Mouse (Mus musculus) hindbrain, embryonic 12.5 days (tissue): ENCODE results near the gene Sdc4. TPM values are rescaled to one million over a fixed set of nuclear protein-coding genes. Genes with fewer than 3 reads are reported as not detected.

Source experiments
- ATAC-seq: fragments of 200-750 bp; cut with Nextera tagmentation; 2 replicates; pipeline ENCODE4 v1.8.0; 2017; ENCODE audit warnings: moderate TSS enrichment; ENCODE audit not compliant: low FRiP score
- H3K27ac ChIP-seq: fragments of 300-500 bp; sonication (generic); 2 replicates; pipeline ENCODE4 v1.5.1; 2016; ENCODE audit warnings: mild to moderate bottlenecking
- H3K27me3 ChIP-seq: fragments of 300-500 bp; sonication (generic); 2 replicates; pipeline ENCODE4 v1.6.1; 2016; ENCODE audit warnings: mild to moderate bottlenecking
- H3K36me3 ChIP-seq: fragments of 300-500 bp; sonication (generic); 2 replicates; pipeline ENCODE4 v1.6.1; 2016; ENCODE audit warnings: mild to moderate bottlenecking
- H3K4me1 ChIP-seq: fragments of 300-500 bp; sonication (generic); 2 replicates; pipeline ENCODE4 v1.6.1; 2016
- H3K4me2 ChIP-seq: fragments of 300-500 bp; sonication (generic); replicated peaks from 2 replicates; pipeline ENCODE4 v1.6.1; 2016; ENCODE audit warnings: mild to moderate bottlenecking
- H3K4me3 ChIP-seq: fragments of 300-500 bp; sonication (generic); 2 replicates; pipeline ENCODE4 v1.5.1; 2016; ENCODE audit warnings: mild to moderate bottlenecking
- H3K9ac ChIP-seq: fragments of 300-500 bp; sonication (generic); 2 replicates; pipeline ENCODE4 v1.6.1; 2016; ENCODE audit warnings: mild to moderate bottlenecking, moderate library complexity
- H3K9me3 ChIP-seq: fragments of 300-500 bp; sonication (generic); replicated peaks from 2 replicates; pipeline ENCODE4 v1.6.1; 2016; ENCODE audit warnings: mild to moderate bottlenecking
- WGBS: fragments of 180-500 bp; shearing (Covaris S2); methylation state at CpG from one replicate; pipeline ENCODE4 v1.1.7; 2016; 5-methylcytosine and 5-hydroxymethylcytosine counted together
- polyA plus RNA-seq: library from polyadenylated mRNA; unstranded; fragments of >200 nt; fragmentation: Nextera tagmentation; extraction: Ambion mirVana; gene quantifications from 2 replicates; pipeline ENCODE4 v1.2.1, GENCODE M21; 2016

Sdc4 gene
- polyA plus RNA-seq, 1 experiment from 2014 or later = 18.8 TPM

DNA sequence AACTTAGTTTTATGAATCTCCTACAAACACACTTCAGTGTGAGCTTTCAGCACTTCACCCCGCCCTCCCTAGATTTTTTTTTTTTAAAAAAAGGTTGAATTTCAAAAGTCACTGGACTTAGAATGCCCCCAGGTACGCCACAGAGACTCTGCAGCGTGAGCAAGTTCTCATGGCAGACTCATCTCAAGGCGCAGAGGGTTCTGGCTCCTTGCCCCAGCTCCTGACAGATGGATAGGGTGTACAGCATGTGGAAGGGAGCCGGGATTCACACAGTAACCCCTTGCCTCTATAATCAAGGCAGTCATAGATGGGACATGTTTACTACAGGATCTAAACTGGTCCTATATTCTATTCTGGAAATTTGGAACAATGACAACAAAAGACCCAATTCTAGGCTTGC is 18.3 kb downstream of the Sdc4 start:
- Histone ChIP-seq H3K4me3 (no peak overlapping the region), H3K9ac (no peak overlapping the region), H3K4me2 (no peak overlapping the region), H3K36me3 (no peaks in the 10 kb centered on the region), H3K4me1 (0 out of 2 replicates have a peak, but pooled peaks cover 2% of the 10 kb centered on the region), H3K27me3 (peaks cover 7% of the 10 kb centered on the region), H3K27ac (no peak overlapping the region), H3K9me3 (no peaks in the 10 kb centered on the region)
- WGBS = 89% methylated on average over 5 of the region's 5 CpGs
- no peak for ATAC-seq

DNA sequence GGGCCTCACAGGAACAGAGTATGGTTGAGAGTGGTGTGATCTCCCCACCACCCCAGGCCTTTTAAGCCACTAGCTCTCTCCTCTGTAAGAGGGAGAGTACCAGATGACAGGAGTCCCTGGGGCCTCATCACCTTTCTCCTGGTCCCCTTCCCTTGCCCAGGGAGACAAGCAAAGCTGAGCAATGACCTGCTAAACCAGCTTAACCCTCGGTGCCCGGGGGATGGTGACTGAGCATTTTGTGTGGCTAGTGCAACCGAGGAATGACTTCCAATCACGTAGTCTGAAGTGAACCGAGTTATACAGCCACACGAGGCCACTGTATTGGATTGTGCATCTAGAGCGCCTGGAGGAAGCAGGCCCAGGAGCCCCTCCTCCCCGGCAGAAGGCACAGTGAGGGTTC is 19.3 kb downstream of the Sdc4 start:
- 90% methylated on average over 8 of the region's 8 CpGs for WGBS
- H3K4me2 ChIP-seq = no peak overlapping the region
- no peak overlapping the region for H3K4me3 ChIP-seq
- no peaks in the 10 kb centered on the region for H3K9me3 ChIP-seq
- H3K36me3 ChIP-seq = no peaks in the 10 kb centered on the region
- H3K27ac ChIP-seq = no peak overlapping the region
- H3K27me3 ChIP-seq = peaks cover under 1% of the 10 kb centered on the region; the same call in 1 of the 2 replicates
- no peak overlapping the region for H3K9ac ChIP-seq
- H3K4me1 ChIP-seq = 0 out of 2 replicates have a peak, but pooled peaks cover 2% of the 10 kb centered on the region
- no peak for ATAC-seq

- 87% methylated on average over 11 of the region's 11 CpGs for WGBS
- H3K27ac ChIP-seq = no peak overlapping the region
- peaks cover 2% of the 10 kb centered on the region; the same call in 1 of the 2 replicates for H3K27me3 ChIP-seq
- ATAC-seq = no peak
- no peak overlapping the region for H3K4me2 ChIP-seq
- H3K9ac ChIP-seq = no peak overlapping the region
- H3K9me3 ChIP-seq = no peaks in the 10 kb centered on the region
- H3K36me3 ChIP-seq = no peaks in the 10 kb centered on the region
- H3K4me1 ChIP-seq = no peaks in the 10 kb centered on the region
- H3K4me3 ChIP-seq = no peak overlapping the region
These were observed 20.2 kb downstream of the Sdc4 start for GRCm38 (mm10) chr2:164423464-164423863.

- H3K27ac ChIP-seq = no peak overlapping the region
- no peak overlapping the region for H3K9ac ChIP-seq
- H3K36me3 ChIP-seq = no peaks in the 10 kb centered on the region
- no peak overlapping the region for H3K4me2 ChIP-seq
- no peak overlapping the region for H3K4me3 ChIP-seq
- no peaks in the 10 kb centered on the region for H3K9me3 ChIP-seq
- H3K27me3 ChIP-seq = peaks cover 2% of the 10 kb centered on the region; the same call in 1 of the 2 replicates
- no peaks in the 10 kb centered on the region for H3K4me1 ChIP-seq
- ATAC-seq = no peak
- 88% methylated on average over 15 of the region's 15 CpGs for WGBS
These were observed 20.9 kb downstream of the Sdc4 start for GRCm38 (mm10) chr2:164422675-164423393.

DNA sequence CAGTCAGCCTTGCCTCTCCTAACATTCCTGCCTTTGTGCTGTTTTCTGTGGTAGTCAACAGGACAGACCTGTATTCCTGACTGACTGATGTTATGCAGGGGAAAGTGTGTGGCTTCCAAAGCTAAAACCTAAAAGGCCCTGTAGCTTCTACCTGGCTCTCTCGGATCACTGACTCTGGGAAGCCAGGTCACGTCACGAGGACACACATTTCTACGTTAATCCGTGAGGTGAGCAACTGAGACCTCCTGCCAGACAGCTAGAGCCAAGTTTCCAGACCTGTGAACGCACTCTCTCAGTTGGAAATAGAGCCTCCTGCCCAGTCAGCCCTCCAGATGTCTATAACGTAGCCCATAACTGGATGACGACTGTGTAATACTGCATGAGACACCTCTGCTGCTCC is 21.7 kb downstream of the Sdc4 start:
- WGBS = 87% methylated on average over 8 of the region's 8 CpGs
- Histone ChIP-seq H3K4me2 (no peak overlapping the region), H3K27ac (no peak overlapping the region), H3K4me1 (no peaks in the 10 kb centered on the region), H3K9me3 (no peaks in the 10 kb centered on the region), H3K9ac (no peak overlapping the region), H3K4me3 (no peak overlapping the region), H3K36me3 (no peaks in the 10 kb centered on the region), H3K27me3 (peaks cover 2% of the 10 kb centered on the region; the same call in 1 of the 2 replicates)
- ATAC-seq = no peak

GRCm38 (mm10) chr2:164421306-164421705 is 22.4 kb downstream of the Sdc4 start:
- WGBS = 91% methylated on average over 7 of the region's 7 CpGs
- Histone ChIP-seq H3K27me3 (peaks cover 2% of the 10 kb centered on the region; the same call in 1 of the 2 replicates), H3K4me3 (no peak overlapping the region)

DNA sequence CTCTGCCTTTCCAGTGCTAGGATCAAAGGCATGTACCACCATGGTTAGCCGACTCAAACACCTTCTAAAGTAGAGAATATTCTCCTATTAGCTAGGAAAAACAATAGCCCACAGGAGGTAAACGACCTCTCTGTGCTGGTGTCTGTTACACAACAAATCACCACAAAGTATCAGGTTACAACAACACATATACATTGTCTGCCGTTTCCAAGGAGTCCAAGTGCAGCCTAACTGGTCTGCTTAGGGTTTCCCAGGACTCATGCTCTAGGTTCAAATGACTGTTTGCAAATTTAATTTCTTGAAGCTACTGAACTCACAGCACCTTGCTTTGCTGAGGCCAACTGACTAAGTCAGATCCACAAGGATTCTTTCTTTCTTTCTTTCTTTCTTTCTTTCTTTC is 24.2 kb downstream of the Sdc4 start:
- no peak for ATAC-seq
- Histone ChIP-seq H3K9ac (no peak overlapping the region), H3K9me3 (no peaks in the 10 kb centered on the region), H3K4me2 (no peak overlapping the region), H3K27ac (no peak overlapping the region), H3K27me3 (peaks cover 11% of the 10 kb centered on the region), H3K4me3 (no peak overlapping the region), H3K36me3 (no peaks in the 10 kb centered on the region), H3K4me1 (no peaks in the 10 kb centered on the region)
- WGBS = 5% methylated on average over 3 of the region's 3 CpGs

More at GRCm38 (mm10) chr2:164421306-164421705, 22.4 kb downstream of the Sdc4 start:
- no peaks in the 10 kb centered on the region for H3K9me3 ChIP-seq
- H3K4me2 ChIP-seq = no peak overlapping the region
- H3K36me3 ChIP-seq = no peaks in the 10 kb centered on the region
- H3K4me1 ChIP-seq = no peaks in the 10 kb centered on the region
- H3K27ac ChIP-seq = no peak overlapping the region
- H3K9ac ChIP-seq = no peak overlapping the region
- ATAC-seq = no peak

- Histone ChIP-seq H3K36me3 (no peaks in the 10 kb centered on the region), H3K4me3 (no peak overlapping the region), H3K4me1 (no peaks in the 10 kb centered on the region), H3K4me2 (no peak overlapping the region), H3K9ac (no peak overlapping the region), H3K9me3 (no peaks in the 10 kb centered on the region), H3K27ac (no peak overlapping the region), H3K27me3 (peaks cover 20% of the 10 kb centered on the region)
- no peak for ATAC-seq
- WGBS = 32% methylated on average over 3 of the region's 3 CpGs
These were observed 25.3 kb downstream of the Sdc4 start for GRCm38 (mm10) chr2:164418308-164418875.

DNA sequence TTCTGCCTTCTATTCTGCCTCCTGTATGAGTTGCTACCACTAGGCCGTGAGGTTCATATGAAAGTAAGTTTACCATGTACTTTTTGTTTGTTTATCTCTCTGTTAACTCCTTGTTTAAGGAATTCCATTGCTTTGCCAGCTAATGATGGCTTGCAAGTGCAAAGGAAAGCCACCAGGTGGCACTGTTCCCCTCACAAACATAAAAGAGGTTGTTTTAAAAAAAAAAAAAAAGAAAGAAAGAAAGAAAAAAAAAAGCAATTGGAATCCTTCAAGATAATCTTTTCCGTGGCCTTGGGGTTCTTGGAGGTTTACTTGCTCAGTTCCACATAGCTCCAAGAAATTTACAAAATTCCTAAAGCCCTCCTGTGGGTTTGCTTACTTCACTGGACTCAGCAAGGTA is 26.5 kb downstream of the Sdc4 start:
- H3K4me3 ChIP-seq = no peak overlapping the region
- no peaks in the 10 kb centered on the region for H3K36me3 ChIP-seq
- H3K4me1 ChIP-seq = no peaks in the 10 kb centered on the region
- no peak overlapping the region for H3K27ac ChIP-seq
- H3K27me3 ChIP-seq = peaks cover 26% of the 10 kb centered on the region
- H3K9me3 ChIP-seq = no peaks in the 10 kb centered on the region
- no peak for ATAC-seq
- no peak overlapping the region for H3K9ac ChIP-seq
- no peak overlapping the region for H3K4me2 ChIP-seq
- 1% methylated on average over 2 of the region's 2 CpGs for WGBS

- peak overlapping the region; percentile 43; the same call in 1 of the 2 replicates for H3K9ac ChIP-seq
- no peak for ATAC-seq
- H3K4me3 ChIP-seq = peak overlapping the region; percentile 19; the same call in 1 of the 2 replicates
- no peaks in the 10 kb centered on the region for H3K4me1 ChIP-seq
- WGBS = 65% methylated on average over 10 of the region's 10 CpGs
- no peaks in the 10 kb centered on the region for H3K9me3 ChIP-seq
- no peaks in the 10 kb centered on the region for H3K36me3 ChIP-seq
- H3K27me3 ChIP-seq = peaks cover 40% of the 10 kb centered on the region
- peak overlapping the region; percentile 43 for H3K4me2 ChIP-seq
- no peak overlapping the region for H3K27ac ChIP-seq
These were observed 29.1 kb downstream of the Sdc4 start for GRCm38 (mm10) chr2:164414581-164414980.

GRCm38 (mm10) chr2:164414167-164414566 is 29.5 kb downstream of the Sdc4 start:
- H3K4me3 ChIP-seq = peak overlapping the region; percentile 19; the same call in 1 of the 2 replicates

DNA sequence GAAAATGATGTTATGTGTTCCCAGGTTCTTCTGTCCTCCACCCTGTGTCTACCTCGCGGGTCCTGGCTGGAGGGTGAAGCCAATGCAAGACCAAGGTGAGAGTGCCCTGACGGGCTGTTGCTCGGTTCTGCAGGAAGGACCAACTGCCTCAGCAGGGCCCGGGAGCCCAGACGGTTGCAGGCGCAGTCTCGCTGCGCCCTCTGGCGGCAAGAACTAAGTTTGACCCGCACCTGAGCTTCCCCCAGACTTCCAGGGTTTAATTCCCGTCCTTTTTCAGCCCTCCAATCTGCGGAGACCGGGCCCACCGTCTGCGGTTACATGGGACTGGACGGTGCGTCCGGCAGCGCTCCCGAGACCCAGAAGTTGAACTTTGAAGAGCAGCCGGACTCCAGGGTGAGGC is 36.0 kb downstream of the Sdc4 start:
- no peak; the same call in 1 of the 2 replicates for ATAC-seq
- no peak overlapping the region for H3K4me2 ChIP-seq

More at GRCm38 (mm10) chr2:164414167-164414566, 29.5 kb downstream of the Sdc4 start:
- WGBS = 20% methylated on average over 28 of the region's 28 CpGs
- H3K9me3 ChIP-seq = no peaks in the 10 kb centered on the region
- H3K36me3 ChIP-seq = no peaks in the 10 kb centered on the region
- peak overlapping the region; percentile 43 for H3K4me2 ChIP-seq
- ATAC-seq = no peak
- no peaks in the 10 kb centered on the region for H3K4me1 ChIP-seq
- peak overlapping the region; percentile 43; the same call in 1 of the 2 replicates for H3K9ac ChIP-seq
- H3K27ac ChIP-seq = no peak overlapping the region
- H3K27me3 ChIP-seq = peaks cover 44% of the 10 kb centered on the region

More for the DNA sequence above, 36.0 kb downstream of the Sdc4 start:
- under 1% methylated on average over 22 of the region's 22 CpGs for WGBS
- H3K36me3 ChIP-seq = no peaks in the 10 kb centered on the region
- H3K9ac ChIP-seq = no peak overlapping the region
- H3K9me3 ChIP-seq = no peaks in the 10 kb centered on the region
- peaks cover 8% of the 10 kb centered on the region for H3K4me1 ChIP-seq
- peaks cover 83% of the 10 kb centered on the region for H3K27me3 ChIP-seq
- no peak overlapping the region for H3K27ac ChIP-seq
- H3K4me3 ChIP-seq = no peak overlapping the region
